Mouse (Mus musculus) retina, postnatal 1 day (tissue): ENCODE results near the gene Aamp.

Experiments used
- DNase-seq: peaks from one replicate; pipeline ENCODE4 v3.0.0-alpha.2; 2012

Gene Aamp

DNA sequence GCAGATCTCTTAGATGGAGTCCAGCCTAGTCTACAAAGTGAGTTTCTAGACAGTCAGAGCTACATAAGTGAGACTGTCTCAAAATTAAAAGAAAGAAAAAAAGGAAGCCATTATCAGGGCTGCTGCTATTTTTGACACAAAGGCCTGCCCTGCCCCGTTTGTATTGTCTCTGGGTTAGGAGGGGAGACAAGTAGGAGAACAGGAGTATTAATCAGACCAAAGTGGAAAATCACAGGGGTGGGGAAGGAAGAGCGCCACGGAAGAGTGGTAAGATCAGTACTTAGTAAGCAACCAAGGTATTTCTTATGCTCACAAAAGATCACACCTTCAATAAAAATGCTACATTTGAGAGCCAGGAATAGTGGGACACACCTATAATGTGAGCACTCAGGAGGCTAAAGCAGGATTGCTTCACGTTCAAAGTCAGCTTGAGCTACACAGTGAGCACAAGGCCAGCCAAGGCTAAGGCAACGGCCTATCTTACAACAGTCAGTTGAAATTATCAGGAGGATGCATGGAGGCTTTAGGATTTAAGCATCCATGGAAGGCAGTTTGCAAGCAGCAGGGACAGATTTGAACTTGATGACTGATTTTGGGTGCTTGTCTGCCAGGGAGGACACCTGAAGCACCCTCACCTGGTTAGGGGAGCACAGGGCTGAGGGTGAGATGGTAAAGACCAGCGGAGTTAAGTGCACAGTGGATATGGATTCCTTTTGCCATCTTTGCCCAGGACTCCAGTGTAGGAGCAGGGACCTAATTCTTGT lies 16.0 kb upstream of the Aamp start:
- no peak for DNase-seq

- DNase-seq = no peak
Measured at GRCm38 (mm10) chr1:74298996-74299395, 14.5 kb upstream of the Aamp start.

DNA sequence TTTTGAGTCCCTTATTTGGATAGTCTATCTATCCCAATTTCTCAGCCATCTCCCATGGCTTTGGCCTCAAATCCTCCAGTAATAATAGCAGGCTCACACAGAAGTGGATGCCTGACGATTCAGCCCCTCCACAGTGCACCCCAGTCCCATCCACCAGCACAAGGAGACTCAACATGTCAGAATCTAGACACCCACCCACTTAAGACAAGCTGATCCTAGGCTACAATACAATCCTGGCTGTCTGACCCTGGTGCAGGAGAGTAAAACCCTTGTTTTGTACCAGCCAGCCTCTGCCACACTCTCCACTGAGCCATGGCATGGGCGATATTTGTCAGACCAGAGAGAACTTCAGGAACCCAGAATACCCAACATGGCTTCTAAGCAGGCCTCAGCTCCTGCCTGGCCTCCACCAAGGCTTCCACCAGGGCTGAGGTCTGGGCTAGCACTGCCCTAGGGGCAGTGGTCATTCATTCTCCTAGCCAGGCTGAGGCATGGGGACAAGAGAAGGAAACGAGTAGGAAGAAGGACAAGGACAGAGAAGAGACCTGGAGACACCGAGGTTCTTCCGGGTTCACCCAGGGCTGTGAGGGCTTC lies 13.7 kb upstream of the Aamp start:
- no peak for DNase-seq

- no peak for DNase-seq
Measured at GRCm38 (mm10) chr1:74297269-74297668, 12.7 kb upstream of the Aamp start.

DNA sequence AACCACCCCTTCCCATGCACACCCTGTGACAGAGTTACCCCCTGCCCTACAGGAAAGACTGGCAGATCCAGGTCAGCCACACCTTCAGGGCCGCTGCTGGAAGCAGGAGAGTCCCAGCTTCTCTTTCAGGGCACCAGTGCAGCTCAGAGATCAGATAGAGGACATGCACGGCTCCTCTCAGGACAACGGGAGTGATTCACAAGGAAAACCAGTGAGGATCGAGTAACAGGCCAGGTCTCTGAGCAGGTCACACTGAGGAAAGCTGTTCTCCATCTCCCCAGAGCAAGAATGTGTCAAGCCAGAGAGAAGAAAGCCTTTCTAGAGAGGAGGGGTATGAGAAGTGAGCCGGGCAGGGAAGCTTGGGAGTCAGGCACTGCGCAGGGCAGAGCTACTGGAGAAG lies 11.9 kb upstream of the Aamp start:
- DNase-seq = no peak

GRCm38 (mm10) chr1:74295456-74296171 lies 11.1 kb upstream of the Aamp start:
- peak; percentile 92 for DNase-seq

DNA sequence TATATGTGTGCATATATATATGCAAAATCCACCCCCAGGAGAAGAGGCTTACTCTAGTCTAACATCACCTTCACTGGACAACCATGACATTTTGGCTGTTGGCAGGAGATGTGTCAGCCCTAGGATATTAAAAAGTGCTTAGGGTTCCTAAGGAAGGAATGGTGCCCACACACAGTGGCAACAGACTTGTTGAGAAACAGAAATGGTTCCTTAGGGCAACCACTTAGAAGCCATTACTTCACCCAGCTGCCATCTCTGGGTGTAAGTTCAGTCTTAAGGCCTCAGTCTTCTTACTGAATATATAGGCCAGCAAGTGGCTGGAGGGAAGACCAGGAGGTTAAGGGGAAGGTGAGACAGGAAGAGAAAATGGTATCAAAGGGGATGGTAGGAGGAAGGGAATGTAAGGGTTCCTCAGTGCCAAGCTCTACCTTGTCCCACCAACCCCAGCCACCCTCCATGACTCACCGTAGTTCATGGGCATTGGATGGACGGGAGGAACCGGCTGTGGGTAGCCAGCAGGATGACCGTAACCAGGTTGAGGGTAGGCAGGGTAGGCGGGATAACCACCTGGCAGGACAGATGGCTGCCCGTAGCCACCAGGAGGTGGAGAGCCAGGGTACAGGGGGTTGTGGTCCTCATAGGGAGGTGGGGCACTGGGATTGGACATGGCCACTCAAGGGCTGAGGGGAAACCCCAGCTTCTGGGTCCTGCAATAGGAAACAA lies 10.4 kb upstream of the Aamp start:
- DNase-seq = no peak

GRCm38 (mm10) chr1:74294090-74294643 lies 9.6 kb upstream of the Aamp start:
- DNase-seq = no peak

DNA sequence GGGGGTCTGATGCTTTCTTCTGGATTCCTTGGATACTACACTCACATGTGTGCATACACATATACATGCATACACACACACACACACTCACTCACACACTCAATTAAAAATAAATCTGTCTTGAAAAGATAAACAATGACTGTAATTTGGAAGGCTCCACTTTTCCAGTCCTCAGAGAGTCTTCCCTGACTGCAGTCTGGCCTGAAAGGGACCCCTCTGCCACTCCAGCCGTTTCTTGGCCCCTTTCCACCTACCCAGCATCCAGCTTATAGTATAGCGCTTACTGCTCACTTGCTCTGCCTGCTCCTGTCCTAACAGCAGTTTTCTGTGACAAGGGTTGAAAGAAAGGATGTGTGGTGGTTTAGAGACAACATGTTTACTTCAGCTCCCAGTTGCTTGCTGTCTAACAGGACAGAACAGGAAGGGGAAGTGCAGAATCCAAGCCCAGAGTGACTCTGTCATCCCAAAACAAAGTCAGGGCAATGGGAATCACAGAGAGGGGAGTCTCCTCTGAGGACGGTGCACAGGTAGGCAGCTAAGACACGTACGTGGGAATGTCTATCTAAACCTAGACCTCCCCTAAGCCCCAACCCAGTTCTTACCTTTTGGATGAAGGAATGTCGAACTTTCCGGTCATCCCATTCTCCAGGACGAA lies 8.9 kb upstream of the Aamp start:
- no peak for DNase-seq

DNA sequence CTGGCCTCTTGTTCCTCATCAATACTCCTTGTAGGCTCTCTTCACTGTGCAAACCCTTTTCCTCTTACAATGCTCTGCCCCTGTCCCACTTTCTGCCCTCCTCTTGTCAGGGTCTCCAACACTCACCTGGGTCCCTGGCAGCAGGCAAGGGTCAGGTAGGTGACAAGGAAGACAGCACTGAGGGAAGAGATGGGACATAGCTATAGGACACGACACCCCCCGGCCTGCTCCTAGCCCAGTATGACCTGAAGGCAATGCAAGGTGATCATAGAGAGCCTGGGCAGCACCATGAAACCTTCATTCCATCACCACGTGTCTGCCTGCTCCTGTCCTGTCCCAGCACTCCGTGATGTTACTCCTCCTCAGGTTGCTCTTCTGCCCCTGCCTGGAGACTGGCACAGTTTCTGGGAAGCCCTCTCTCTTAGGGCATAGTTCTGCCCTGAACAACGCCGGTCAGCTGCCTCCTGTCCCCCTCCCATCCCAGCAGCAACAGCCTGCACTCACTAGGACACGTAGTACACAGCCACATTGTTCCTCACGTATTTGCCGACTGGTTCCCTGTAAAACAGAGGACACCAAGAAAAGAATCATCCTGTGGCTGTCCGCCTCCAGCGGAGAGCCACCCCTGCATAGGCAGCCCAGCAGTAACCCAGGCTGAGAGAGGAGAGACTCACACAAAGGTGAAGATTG lies 7.9 kb upstream of the Aamp start:
- no peak for DNase-seq

- no peak for DNase-seq
Measured at GRCm38 (mm10) chr1:74290141-74290540, 5.6 kb upstream of the Aamp start.

GRCm38 (mm10) chr1:74289740-74290139 lies 5.2 kb upstream of the Aamp start:
- DNase-seq = no peak

GRCm38 (mm10) chr1:74289248-74289647 lies 4.7 kb upstream of the Aamp start:
- DNase-seq = no peak

DNA sequence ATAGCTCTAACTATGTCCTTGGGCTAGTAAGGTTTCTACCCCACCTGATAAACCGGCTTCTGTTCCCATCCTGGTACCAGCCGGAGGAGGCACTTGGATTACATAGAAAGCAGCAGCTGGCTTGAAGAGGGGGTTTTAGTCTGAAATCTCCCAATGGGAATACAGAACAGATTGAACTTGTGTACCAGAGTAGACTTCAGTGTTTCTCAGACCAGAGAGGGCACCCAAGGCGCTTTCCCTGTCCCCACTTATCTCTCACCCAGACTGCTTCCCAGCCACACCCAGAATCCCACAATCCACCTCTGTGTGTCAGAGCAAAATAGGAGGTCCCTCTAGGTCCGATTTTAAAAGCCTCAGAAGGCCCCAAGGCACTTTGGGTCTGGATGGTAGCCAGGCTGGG lies 3.8 kb upstream of the Aamp start:
- DNase-seq = no peak

DNA sequence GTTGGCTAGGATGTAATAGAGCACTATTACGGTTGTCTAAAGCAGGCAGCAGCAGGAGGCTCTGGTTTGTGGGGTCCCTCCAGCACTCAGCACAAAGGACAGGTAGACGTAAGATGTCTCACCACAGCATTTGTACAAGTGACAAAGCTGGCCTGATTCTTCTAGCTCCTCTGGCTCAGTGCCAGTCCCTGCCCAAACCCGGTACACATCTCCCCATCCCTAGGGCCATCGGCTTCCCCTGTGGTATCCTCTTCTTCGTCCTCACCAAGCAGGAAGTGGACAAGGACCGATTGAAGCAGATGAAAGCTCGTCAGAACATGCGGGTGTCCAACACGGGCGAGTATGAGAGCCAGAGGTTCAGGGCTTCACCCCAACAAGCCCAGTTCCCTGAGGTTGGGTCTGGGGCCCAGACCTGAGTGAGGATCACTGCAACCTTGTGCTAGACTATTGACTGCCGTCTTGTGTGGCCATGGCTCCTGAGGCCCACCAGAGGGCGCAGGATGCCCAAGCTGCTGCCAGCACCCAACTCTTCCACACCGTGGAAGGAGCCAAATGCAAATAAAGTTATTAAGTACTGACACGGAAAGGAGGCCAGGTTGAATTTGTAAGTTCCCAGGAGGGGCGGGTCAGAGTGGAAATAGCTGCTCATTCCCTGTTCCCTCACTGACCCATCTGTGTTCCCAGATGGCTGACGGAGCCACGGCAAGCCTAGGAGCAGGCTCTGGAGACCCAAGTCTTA lies 2.5 kb upstream of the Aamp start:
- peak; percentile 52 for DNase-seq

DNA sequence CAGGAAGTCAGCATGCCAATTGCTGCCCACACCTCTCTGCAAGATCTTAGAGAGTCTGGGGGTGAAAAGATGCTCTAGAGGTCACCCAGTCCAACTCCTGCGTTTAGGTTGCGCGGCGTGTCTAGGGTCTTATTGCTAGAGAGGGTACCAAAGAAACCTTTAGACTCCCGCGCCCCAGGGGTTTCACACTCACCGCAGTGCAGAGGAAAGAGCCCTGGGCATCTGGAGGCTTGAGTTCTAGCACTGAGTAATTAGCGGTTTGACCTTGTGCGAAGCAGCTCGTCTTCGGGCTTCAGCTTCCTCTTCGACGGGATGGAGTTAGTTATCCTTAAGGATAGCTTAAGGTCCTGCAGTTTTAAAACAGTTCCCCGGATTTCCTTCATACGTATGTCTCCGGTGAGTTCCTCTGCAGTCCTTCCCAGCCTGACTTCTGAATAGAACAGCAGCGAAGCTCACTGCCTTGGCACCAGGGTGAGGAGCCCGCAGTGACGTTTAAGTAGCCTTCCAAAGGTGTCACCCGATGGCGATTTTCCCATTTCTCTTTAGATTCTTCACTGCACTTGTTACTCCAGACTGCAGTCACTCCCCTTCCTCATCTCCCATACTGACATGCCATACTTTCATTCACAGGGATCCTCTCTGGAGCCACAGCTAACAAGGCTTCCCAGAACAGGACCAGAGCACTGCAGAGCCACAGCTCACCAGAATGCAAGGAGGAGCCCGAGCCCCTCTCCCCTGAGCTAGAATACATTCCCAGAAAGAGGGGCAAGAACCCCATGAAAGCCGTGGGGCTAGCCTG lies 873 bp upstream of the Aamp start:
- no peak for DNase-seq

- peak; percentile 79 for DNase-seq
Measured at GRCm38 (mm10) chr1:74283686-74284463, 663 bp downstream of the Aamp start.

GRCm38 (mm10) chr1:74282896-74283625 lies 1.5 kb downstream of the Aamp start:
- DNase-seq = no peak

- DNase-seq = no peak
Measured at GRCm38 (mm10) chr1:74281886-74282285, 2.7 kb downstream of the Aamp start.
